Mouse (Mus musculus): Measurements from ENCODE around the gene Clpsl2.
"Not testable (repeated sequence)": the region's sequence is repeated elsewhere in the genome, so short reads cannot be mapped to it uniquely, and the experiment has no call there.

Gene Clpsl2

GRCm38 (mm10) chr17:28521071-28521726 is 28.0 kb upstream of the Clpsl2 start:
- peak in 1 of 2 experiments; percentile 60 for DNase-seq (ENCODE audit: low spot score in 2 of 2)

- DNase-seq (ENCODE audit: low spot score in 2 of 2) = no peak
Observed at GRCm38 (mm10) chr17:28521920-28522319, 27.3 kb upstream of the Clpsl2 start.

GRCm38 (mm10) chr17:28522623-28523354 is 26.4 kb upstream of the Clpsl2 start:
- DNase-seq (ENCODE audit: low spot score in 2 of 2) = peak; percentile 96 to 97

DNA sequence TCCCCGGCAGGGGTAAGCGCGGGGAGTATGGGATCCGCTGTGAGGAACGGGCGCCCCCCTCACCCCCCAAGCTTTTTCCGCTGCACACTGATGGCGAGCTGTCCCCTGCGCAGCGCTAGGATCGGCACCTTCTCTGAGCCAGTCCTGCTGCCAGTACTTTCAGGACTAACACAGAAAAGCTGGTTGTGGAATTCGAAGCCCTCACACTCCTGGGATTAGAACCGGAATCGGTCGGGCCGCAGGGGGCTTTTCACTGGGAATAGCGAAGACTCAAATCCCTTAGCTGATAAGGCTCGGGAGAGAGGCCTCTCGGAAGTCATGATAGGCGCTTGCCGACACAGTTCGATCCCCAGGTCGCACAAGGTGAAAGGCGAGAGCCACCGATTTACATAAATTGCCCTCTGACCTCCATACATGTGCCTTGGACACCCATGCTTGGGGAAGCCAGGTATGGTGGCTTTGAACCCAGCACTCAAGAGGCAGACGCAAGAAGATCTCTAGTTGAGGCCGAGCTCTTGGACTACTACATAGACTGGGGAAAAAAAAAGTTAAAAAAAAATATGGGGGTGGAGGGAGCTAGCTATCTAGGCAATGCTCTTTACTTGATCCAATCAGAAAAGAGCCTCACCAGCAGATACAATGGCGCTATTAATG is 25.7 kb upstream of the Clpsl2 start:
- DNase-seq (ENCODE audit: low spot score in 2 of 2) = no peak

GRCm38 (mm10) chr17:28524009-28524695 is 25.1 kb upstream of the Clpsl2 start:
- no peak for DNase-seq (ENCODE audit: low spot score in 2 of 2)

DNA sequence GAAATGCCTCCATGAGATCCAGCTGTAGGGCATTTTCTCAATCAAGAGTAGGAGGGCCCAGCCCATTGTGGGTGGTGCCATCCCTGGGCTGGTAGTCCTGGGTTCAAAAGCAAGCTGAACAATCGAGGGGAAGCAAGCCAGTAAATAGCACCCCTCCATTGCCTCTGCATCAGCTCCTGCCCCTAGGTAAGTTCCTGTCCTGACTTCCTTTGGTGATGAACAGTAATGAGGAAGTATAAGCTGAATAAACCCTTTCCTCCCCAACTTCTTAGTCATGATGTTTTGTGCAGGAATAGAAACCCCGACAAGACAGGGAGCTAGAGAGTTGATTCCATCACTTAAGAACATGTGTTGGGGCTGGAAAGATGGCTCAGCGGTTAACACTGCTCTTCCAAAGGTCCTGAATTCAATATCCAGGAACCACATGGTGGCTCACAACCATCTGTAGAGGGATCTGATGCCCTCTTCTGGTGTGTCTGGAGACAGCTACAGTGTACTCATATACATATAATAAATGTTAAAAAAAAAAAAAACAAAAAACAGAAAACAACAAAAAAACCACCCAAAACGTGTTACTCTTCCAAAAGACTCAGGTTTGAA is 24.3 kb upstream of the Clpsl2 start:
- DNase-seq (ENCODE audit: low spot score in 2 of 2) = no peak

- no peak for DNase-seq (ENCODE audit: low spot score in 2 of 2)
Observed at GRCm38 (mm10) chr17:28527184-28528042, 21.8 kb upstream of the Clpsl2 start.

DNA sequence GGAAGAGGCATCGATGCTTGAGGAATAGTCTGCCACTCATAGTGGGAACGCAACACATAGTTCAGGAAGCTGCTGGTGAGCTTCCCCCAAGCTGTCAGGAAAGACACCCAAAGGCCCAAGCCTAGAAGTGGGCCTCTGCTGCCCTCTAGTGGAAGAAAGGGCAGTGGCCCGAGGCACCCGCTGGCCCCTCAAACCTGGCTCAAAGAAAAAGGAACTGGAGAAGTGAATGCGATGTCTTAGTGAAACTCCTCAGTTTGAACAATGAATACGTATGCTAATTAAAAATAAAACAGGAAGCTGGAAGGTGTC is 21.2 kb upstream of the Clpsl2 start:
- peak; percentile 77 to 93 for DNase-seq (ENCODE audit: low spot score in 2 of 2)

DNA sequence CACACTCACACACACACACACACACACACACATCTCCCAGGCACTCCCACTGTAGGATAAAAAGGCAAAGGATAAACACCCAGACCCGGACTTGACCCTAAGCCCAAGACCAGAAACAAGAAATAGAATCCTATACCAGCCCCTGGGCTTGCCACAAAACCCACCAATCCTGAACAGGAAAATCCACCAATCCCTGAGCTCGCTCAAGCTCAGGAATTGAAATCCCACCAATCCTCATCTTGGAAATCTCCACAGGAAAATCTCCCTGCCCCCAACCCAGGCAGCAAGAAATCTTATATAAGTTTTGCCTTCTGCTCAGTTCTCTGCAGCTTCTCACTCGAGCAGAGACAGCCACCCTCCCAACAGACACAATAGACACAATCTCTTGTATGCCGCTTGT is 20.1 kb upstream of the Clpsl2 start:
- DNase-seq (ENCODE audit: low spot score in 2 of 2) = no peak

GRCm38 (mm10) chr17:28530506-28530905 is 18.7 kb upstream of the Clpsl2 start, which contains the start of gene Armc12:
Gene Armc12 (plus strand): TSS chr17:28530806.
- DNase-seq (ENCODE audit: low spot score in 2 of 2) = no peak

DNA sequence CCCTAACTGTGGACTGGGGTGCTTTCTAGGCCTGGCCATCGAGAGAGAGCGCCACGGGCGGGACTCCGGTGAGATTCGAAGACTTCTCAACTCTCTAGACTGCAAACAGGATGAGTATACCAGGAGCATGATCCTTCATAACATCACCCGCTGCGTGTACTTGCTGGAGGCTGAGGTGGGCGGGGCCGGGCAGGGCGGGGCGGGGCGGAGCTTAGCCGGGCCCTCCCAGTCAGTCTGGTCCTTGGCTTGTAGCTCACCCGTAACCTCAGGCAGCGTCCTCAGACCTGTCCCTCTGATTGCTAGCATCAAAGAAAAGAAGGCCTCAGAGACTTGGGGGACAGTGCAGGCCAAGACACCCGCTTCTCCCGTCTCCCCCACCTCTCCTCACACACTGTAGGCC is 17.3 kb upstream of the Clpsl2 start:
- DNase-seq (ENCODE audit: low spot score in 2 of 2) = no peak

DNA sequence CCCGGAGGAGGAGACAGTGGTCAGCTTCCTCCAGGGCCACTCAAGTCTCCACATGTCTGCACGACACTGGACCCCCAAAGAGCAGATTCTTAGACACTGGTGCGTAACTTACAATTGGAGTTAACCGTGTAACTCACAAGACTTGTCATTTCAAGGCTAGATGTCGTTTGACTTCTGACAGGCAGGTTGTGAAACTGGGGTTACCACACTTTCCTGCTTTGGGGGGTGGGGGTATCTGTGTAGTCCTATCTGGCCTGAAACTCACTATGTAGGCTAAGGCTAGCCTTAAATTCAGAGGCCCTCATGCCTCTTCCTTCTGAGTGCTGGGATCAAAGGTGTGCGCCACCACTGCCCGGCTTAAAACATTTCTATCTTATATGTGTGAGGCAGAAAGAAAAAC is 16.7 kb upstream of the Clpsl2 start:
- no peak for DNase-seq (ENCODE audit: low spot score in 2 of 2)

DNA sequence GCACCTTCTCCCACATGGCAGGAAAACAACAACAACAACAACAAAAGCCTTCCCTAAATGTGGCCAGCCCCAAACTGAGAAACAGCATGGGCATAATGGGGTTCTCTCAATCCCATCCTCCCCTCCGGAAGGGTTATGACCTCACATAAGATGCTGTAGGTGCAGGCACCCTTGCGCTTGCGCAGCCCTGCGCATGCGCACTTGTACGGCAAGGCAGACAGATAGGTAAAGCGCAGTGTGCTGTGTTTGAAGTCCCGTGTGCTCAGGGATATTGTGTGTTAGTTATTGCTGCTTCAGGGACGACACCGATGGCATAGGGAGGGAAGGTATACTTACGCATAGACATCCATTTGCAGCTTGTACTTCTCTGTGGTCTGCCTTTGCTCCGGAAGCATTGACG is 15.9 kb upstream of the Clpsl2 start:
- DNase-seq (ENCODE audit: low spot score in 2 of 2) = no peak

- DNase-seq (ENCODE audit: low spot score in 2 of 2) = no peak
Observed at GRCm38 (mm10) chr17:28537881-28538280, 11.3 kb upstream of the Clpsl2 start.

GRCm38 (mm10) chr17:28546925-28547324 is 2.3 kb upstream of the Clpsl2 start:
- DNase-seq (ENCODE audit: low spot score in 2 of 2) = peak in 1 of 2 experiments; percentile 46

- DNase-seq (ENCODE audit: low spot score in 2 of 2) = no peak
Observed at GRCm38 (mm10) chr17:28548550-28548949, 661 bp upstream of the Clpsl2 start.

GRCm38 (mm10) chr17:28553040-28553793 is 4.0 kb downstream of the Clpsl2 start:
- peak; percentile 58 to 76 for DNase-seq (ENCODE audit: low spot score in 2 of 2)

- not testable (repeated sequence) for DNase-seq (ENCODE audit: low spot score in 2 of 2)
Observed at GRCm38 (mm10) chr17:28554021-28554420, 4.8 kb downstream of the Clpsl2 start.

GRCm38 (mm10) chr17:28556635-28557396 is 7.6 kb downstream of the Clpsl2 start:
- DNase-seq (ENCODE audit: low spot score in 2 of 2) = no peak

DNA sequence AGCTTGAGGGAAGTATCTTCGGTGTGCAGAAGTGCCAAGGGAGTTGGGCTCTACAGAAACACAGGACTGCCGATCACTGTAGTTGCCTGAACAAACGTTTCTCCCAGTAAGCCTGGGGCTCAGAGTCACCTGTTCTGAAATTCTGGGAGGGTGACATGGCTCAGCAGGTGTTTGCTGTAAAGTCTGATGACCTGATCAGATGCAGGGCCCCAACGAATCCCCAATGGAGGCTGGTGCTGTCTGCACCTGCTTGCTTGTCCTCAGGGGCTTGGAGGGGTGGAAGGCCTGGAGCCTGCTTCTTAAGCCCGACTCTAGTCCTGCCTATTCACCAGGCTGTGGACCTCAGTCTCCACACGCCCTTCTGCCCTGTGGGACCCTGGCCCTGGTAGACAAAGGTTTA is 8.6 kb downstream of the Clpsl2 start:
- no peak for DNase-seq (ENCODE audit: low spot score in 2 of 2)
